Mouse (Mus musculus) brain, embryonic 18.5 days (tissue): ENCODE data around the gene Vps53.
"Not testable (repeated sequence)": the region's sequence is repeated elsewhere in the genome, so short reads cannot be mapped to it uniquely, and the experiment has no call there.

Experiments
- DNase-seq: peaks from one replicate; pipeline ENCODE4 v3.0.0-alpha.2; 2012; ENCODE audit warnings: low read depth, low spot score

Vps53 gene

DNA sequence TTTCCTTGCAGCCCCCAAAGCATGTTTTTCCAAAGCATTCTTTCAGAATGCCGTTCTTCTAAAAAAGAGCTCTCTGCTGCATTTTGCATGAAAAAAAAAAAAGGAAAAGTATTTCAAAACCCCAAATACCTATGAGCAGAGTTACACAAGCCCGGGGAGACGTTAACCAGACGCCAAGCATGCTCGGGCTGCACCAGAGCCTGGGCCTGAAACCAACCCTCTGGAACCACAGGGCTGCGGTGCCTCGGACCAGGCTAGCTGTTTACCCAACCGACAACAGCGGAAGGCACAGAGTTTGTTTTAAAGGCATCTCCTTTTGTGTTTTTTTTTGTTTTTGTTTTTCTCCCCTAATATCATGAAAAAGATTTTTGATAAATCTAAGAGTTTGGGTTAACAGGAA lies 158.5 kb downstream of the Vps53 start:
- no peak for DNase-seq

DNA sequence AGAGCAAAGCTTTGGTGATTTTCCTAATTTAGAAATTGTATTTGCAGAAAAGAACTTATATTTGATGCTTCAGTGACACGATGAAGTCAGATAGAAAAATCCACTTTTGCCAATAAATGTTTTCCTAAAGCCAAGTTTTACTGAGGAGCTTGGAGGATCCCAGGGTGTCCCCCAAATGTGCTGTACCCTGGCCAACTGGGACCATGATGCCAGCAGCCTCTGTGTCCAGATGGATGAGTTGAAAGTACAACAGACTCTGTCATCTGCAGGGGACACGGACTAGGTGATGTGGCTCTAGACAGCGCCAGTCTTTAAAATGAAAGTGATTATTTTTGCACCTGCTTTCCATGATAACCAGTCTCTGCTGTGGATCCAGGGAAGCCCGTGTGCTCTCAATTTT lies 159.6 kb downstream of the Vps53 start:
- DNase-seq, result no peak

DNA sequence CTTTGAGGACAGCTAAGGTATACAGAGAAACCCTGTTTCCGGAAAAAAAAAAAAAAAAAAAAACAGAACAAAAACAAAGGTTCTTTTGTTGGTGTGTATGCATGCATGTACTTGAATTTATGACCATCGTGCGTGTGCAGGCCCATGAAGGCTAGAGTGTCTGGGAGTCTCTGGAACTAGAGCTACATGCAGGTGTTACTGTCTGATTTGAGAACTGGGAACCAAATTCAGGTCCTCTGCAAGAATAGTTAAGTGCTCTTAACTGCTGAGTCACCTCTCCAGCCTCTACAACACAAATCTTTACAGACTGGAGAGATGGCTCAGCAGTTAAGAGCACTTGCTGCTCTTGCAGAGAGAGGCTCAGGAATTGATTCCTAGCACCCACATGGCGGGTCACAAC lies 163.6 kb downstream of the Vps53 start:
- DNase-seq, result no peak

DNA sequence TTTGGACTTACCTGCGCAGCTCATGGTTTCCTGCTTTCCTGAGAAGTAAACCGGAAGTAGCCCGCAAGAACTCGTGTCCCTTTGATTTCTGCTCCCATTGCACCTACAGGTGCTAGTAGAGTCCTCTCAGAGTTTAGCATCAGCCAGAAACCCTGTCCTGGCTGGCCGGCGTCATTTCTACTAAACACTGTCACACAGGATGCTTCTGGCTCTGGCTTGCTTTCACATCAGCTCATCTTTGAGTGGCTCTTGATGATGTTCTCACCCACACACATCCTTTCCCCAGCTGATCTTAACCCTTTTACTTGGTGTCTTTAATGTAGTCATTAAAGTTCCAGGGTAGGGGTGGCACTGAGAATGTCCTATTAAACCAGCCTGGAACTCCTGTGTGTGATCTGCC lies 164.2 kb downstream of the Vps53 start:
- no peak for DNase-seq

DNA sequence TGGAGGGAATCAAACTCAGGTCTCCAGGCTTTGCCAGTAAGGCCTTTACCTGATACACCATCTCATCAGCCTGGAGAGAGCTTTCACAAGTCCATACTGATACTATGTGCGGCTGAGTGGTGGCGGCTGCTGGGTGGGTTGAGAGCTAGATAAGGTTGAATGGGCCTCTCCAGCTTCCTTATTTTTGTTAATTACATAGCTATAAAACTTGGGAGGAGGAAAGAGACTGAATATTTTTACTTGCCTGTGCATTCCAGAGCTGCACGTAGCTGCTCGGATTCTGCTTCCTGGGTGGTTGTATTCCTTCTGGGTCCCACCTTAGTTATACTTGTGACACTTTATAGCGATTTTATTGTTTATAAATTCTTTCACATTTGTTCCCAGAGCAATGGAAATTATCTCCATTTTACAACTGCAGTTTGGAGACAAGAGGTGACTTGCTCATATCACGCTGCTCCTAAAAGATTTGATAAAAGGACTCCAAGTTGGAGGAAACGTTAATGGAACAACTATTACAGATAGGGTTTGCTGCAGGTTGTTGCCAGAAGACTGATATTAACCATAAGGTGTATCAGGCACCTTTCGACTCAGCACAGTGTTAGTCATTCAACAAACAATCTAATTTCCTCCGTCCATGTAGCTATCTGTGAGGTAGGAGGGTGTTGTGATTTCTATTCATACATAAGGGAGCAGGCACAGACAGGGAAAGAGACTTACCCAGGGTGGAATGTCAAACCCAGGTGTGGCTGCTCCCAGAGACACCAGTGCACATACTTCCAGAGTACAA lies 168.4 kb downstream of the Vps53 start:
- DNase-seq, result no peak

DNA sequence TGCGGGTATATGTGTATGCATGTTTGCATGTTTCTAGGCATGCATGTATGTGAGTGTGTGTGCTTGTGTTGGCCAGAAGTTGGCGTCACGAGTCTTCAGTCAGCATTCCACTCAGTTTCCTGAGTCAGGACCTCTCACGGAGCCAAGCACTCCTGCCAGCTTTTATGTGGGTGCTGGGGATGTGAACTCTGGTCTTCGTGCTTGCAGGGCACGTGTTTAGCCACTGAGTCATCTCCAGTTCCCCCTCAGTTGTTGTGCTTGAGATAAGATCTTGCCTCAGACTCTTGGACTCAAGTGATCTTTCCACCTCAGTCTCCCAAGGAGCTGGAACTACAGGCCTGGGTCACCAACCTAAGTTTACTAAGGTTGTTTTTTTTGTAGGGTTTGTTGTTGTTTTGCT lies 170.3 kb downstream of the Vps53 start:
- no peak for DNase-seq

- DNase-seq, result no peak
These were observed 171.3 kb downstream of the Vps53 start for GRCm38 (mm10) chr11:76008162-76008561.

DNA sequence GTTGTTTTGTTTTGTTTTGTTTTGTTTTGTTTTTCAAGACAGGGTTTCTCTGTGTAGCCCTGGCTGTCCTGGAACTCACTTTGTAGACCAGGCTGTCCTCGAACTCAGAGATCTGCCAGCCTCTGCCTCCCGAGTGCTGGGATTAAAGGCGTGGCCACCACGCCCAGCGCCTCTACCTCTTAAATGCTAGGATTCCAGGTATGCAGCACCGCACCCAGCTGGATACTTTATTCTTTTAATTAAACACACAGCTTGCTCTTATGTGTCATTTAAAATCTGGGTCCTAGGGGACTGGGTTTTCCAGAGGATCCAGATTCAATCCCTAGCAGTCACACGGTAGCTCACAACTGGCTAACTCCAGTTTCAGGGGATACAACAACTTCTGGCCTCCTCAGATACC lies 175.2 kb downstream of the Vps53 start:
- DNase-seq, result not testable (repeated sequence)

DNA sequence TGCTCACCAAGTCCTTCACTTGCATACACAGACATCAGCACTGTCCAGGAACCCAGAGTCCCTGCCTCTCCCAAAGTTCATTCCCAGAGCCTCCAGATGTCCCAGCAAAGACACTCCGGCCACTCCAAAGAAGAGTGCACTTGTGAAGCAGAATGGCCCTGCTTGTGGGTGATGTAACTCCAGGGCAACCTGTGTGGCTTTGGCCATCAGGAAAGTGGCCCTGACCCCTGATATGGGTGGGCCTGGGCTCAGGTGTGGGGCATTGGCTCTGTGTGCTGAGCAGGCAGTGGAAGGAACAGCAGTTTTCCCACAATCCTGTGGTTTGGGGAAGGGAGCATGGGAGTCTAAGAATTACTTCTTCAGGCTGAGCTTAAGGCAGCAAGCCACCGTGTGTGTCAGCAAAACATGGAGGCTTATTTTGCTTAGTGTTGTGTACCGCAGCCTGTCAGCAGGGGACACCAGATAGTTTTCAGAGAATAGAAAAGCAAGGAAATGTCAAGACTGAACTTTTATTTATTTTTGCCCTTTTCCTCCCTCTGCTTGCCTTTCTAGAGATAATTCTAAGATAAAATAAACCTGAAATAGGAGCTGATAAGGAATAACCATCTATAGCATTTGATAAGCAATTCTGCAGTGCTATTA lies 178.1 kb downstream of the Vps53 start:
- no peak for DNase-seq

DNA sequence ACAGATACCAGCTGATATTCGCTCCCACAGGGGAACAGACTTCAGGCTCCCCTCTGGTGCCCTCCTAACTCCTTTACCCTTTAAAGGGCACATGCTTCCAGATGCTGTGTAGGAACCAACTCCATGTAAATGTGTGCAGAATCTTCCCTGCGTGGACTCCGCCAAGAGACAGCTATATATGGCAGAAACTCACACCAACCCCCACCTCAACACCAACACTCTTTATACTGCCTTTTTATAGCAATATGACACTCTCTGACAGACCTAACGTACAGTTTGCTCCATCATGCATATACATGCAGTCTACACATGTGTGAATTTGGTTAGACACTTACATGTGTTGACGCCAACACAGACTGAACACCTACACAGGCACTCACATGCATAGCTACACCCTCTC lies 178.7 kb downstream of the Vps53 start:
- DNase-seq, result no peak

DNA sequence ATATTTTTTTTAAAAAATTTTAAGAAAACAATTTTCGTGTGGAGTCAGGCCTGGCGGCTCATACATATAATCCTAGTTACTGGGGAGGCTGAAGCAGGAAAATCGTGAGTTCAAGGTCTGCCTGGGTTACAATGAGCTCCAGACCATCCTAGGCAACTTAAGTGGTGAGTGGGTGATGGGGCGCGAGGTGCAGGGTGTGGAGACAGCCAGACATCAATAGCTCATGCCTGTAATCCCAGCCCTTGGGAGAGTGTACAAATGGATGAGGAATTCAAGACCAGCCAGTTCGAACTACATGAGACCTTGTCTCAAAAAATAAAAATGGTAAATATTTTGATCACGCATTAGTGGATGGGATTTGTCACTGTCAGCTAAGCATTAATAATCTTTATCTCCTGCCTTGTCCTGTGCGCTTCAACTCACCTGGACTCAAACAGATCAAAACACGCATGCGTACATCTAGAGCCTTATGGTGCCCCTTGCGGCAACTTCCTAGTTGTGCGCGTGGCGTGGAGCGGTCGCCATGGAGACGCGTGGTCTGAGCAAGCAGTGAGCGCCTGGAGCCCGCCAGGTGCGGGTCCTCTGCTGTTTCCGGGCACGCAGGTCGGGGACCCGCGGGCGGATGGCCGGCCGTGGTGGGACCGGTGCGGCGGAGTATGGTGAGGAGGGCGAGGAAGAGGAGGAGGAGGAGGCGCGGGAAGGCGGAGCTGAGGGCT lies 179.8 kb downstream of the Vps53 start, which contains the start of gene 1700016K19Rik:
Gene 1700016K19Rik, plus strand, starts transcription at position 473 of the 716 bp plus-strand sequence.
- peak; percentile 42 for DNase-seq
